Mouse (Mus musculus): ENCODE measurements around the gene Uqcc2. TPM values are rescaled to one million over a fixed set of nuclear protein-coding genes. Genes with fewer than 3 reads are reported as not detected.

Uqcc2 gene
- total RNA-seq, 2 experiments from 2014 or later = 182 to 220 TPM

DNA sequence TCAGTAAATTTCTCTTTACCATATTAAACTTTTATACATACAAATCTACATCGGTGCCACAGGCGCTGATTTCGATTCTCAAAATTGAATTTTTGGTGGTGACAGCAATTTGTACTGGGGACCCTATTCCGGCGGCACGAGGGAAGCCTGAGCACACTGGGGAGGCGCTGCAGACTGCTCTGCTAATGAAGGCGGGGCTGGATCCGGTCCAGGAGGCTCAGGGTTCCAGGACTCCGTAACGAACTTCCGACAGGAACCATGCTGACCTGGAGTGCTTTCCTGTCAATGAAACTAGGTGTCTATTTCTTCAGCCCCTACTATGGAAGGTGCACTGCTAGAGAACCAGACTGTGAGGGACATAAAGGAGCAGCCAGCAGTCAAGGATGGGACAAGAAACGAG is 4.4 kb downstream of the Uqcc2 start:
- no peak for DNase-seq (ENCODE audit: low spot score in 2 of 2)
- TF ChIP-seq CTCF (conservative IDR thresholded peaks at IDR 0.05) = 0 out of 2 replicates have a peak, but pooled peaks have one; percentile 16
- peak overlapping the region; percentile 43; the same call in 1 of the 2 replicates for H3K27ac ChIP-seq
- H3K4me3 ChIP-seq = peak overlapping the region; percentile 17; the same call in 1 of the 2 replicates

DNA sequence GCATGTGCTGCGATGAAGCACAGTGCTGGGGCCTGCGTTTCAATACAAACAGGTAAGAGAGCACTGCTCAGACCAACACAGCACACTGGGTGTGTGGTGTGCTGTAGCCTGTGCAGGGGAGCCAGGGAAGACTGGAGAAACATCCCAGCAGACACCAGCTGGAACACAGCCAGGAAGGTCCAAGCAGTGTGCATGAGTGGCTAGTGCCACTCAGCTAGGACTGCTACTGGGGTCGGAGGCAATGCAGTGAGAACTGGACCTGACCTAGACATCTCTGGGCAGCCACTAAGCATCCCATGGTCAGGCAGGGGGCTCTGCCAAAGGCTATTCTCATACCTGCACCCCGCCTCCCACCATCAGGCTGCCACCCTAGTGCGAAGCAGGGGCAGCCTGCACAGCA is 5.5 kb downstream of the Uqcc2 start:
- no peak overlapping the region for H3K27ac ChIP-seq
- no peak for DNase-seq (ENCODE audit: low spot score in 2 of 2)
- no peak overlapping the region for H3K4me3 ChIP-seq
- TF ChIP-seq CTCF (conservative IDR thresholded peaks at IDR 0.05) = no peak

DNA sequence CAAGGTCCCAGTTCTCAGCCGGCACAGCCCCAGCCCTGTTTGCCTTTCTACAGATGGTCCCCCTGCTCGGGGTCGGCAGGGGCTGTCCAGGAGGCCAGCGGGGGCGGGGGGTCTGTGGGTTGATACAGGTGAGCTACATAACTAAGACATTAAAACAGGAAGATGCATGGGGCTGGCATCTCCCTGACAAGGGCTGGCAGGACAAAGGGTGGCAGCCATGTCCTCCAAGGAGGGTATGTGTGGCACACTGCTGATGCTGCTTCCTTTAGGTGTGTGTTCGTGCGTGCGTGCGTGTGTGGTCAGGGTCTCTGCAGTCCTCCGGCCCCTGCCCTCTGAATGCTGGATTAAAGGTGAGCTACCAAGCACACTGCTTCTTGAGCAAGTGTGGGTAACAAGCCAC is 6.7 kb downstream of the Uqcc2 start:
- Histone ChIP-seq H3K4me3 (no peak overlapping the region), H3K27ac (peak overlapping the region; percentile 76; the same call in 1 of the 2 replicates)
- DNase-seq (ENCODE audit: low spot score in 2 of 2) = no peak
- TF ChIP-seq CTCF (conservative IDR thresholded peaks at IDR 0.05) = no peak

DNA sequence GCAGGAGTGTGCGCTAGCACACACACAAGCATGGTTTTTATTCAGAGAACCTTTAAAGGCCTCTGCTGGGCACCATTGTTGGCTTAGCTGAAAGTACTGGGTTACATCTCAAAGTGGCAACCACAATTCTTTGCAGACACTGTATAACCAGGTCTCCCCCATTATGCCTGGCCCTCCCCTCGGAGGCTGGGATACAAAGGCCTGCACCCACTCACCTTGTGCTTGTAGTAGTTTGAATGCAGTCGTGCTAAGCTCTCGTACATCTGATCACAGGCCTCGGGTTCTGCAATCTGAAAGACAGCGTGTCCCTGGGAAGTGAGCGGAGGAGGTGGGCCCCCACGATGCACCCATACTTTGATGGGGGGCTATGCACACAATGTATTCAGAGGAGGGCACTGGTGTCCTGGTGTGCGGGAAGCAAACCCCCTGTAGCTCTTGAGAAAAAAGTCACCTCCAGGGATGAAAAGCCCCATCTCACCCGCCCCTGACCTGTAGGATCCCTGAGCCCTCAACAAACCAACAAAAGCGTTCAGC is 8.0 kb downstream of the Uqcc2 start:
- H3K27ac ChIP-seq = peak overlapping the region; percentile 76
- H3K4me3 ChIP-seq = no peak overlapping the region
- DNase-seq (ENCODE audit: low spot score in 2 of 2) = peak in 1 of 2 experiments; percentile 44
- TF ChIP-seq CTCF (conservative IDR thresholded peaks at IDR 0.05) = no peak

DNA sequence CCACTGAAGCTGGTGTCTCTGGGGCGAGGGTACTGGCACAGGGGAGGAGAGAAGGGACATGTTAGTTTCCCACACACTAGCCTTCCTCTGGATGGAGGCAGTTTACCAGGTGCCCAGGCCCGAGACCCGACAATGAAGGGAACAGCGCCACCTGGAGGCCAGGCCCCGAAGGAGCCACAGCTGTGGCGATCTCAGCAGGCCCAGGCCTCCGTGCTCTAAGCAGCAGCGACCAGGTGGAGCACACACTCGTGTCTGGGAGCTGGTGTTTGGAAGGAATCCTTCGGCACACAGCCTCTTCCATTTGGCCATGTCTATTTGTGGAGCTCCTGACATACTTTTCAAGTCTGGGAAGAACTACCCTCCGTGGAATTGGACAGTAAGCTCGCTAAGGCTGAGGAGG is 8.5 kb downstream of the Uqcc2 start:
- peak; percentile 93 for TF ChIP-seq CTCF (conservative IDR thresholded peaks at IDR 0.05)
- Histone ChIP-seq H3K27ac (peak overlapping the region; percentile 76), H3K4me3 (no peak overlapping the region)
- DNase-seq (ENCODE audit: low spot score in 2 of 2) = peak; percentile 70 to 79

DNA sequence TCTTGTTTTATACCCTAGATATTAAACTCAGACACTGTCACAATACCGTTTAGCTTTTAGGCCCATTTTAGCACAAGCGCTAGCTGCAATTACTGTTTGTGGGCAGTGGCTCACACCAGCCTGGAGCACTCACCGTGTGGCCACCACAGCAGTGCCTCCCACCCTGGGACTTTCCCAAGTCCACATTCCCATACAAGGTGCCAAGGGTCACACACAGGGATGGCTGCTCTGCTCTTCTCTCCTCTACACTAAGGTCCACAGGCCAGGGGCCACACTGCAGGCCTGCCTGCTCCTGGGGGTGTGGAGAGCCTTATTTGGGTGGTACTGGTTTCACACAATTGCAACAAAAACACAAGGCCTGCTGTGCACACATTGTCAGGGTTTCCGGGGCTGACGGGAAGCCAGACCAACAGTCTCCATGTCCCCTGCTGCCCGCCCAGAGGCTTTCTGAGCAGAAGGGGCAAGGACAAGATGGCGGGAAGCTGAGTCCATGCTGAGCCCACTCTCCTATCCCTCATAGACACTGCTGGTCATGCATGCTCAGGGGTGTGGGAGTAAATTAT is 9.8 kb downstream of the Uqcc2 start:
- peak overlapping the region; percentile 76 for H3K27ac ChIP-seq
- no peak for TF ChIP-seq CTCF (conservative IDR thresholded peaks at IDR 0.05)
- DNase-seq (ENCODE audit: low spot score in 2 of 2) = no peak
- H3K4me3 ChIP-seq = no peak overlapping the region

DNA sequence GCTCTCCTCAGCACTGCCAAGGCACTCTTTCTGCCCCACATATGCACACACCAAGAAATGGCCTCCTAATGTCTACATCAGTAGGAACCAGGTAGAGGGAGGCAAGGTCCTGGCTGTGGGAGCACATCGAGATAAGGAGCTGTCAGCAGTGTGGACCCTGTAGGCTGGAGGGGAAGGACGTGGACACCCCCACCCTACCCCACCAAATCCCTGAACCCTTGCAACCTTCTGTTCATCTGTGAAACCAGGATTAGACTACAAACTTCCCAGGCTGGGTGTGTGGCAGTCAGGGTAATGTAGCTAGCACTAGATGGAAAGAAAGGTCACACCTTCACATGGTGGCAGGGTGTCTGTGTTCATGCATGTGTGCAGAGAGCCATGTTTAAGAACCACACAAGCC is 10.6 kb downstream of the Uqcc2 start:
- no peak overlapping the region for H3K4me3 ChIP-seq
- DNase-seq (ENCODE audit: low spot score in 2 of 2) = no peak
- TF ChIP-seq CTCF (conservative IDR thresholded peaks at IDR 0.05) = no peak
- peak overlapping the region; percentile 46; the same call in 1 of the 2 replicates for H3K27ac ChIP-seq

DNA sequence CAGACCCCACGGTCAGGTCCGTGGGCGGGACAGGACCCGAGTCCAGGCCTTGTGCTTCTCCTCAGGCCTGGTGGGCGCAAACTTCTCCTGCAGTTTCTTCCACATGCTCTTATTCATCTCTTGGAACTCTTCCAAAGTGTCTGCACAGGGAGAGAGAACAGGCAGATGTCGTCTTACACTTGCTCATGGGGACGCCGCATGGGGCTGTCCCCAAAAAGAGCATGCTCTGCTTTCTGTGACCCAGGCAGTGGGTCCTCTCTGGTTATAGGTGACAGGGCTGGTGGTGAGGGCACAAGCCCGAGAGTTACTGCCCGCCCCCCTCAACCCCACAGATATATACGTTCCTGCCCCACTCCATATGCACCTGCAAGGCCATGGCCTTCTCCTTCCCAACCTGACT is 11.0 kb downstream of the Uqcc2 start:
- Histone ChIP-seq H3K4me3 (no peak overlapping the region), H3K27ac (peak overlapping the region; percentile 46; the same call in 1 of the 2 replicates)
- no peak for DNase-seq (ENCODE audit: low spot score in 2 of 2)
- no peak for TF ChIP-seq CTCF (conservative IDR thresholded peaks at IDR 0.05)

DNA sequence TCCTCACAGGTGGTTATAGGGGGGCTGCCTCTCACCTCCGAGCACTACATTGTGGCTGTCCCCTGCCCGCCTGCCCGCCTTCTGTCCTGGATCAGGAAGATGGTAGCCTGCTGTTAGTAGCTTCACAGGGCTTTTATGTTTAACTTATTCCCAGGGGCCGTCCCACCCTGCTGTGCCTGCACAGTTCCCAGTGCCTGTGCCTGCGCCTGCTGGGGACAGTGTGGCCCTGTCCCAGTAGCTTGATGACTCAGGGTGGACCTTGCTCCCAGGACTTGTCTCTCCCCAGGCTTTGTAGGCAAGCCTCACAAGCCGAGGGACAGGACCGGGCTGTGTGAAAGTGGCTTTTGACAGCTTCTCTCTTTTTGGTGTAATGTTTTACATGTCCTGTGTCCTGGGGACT is 11.9 kb downstream of the Uqcc2 start:
- no peak for DNase-seq (ENCODE audit: low spot score in 2 of 2)
- Histone ChIP-seq H3K4me3 (no peak overlapping the region), H3K27ac (peak overlapping the region; percentile 67)
- no peak for TF ChIP-seq CTCF (conservative IDR thresholded peaks at IDR 0.05)

DNA sequence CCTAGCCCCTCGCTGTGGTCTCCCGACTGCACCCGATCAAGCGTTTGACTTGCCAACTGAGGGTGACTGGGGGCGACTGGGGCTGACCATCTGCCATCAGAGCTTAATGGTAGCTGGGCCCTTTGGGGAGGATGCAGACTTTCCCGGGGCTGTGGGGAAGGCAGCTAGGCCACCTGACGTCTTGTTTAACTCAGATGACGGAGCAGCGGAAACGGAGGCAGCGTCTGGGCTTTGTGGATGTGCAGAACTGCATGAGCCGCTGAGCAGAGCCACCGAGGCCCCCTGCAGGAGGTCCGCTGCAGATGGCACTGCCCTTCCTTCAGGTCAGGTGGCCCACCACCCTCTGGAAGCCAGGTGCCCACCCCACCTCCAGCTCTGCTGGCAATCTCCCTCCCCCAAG is 12.4 kb downstream of the Uqcc2 start:
- Histone ChIP-seq H3K4me3 (no peak overlapping the region), H3K27ac (peak overlapping the region; percentile 67)
- no peak for DNase-seq (ENCODE audit: low spot score in 2 of 2)
- TF ChIP-seq CTCF (conservative IDR thresholded peaks at IDR 0.05) = peak; percentile 37

DNA sequence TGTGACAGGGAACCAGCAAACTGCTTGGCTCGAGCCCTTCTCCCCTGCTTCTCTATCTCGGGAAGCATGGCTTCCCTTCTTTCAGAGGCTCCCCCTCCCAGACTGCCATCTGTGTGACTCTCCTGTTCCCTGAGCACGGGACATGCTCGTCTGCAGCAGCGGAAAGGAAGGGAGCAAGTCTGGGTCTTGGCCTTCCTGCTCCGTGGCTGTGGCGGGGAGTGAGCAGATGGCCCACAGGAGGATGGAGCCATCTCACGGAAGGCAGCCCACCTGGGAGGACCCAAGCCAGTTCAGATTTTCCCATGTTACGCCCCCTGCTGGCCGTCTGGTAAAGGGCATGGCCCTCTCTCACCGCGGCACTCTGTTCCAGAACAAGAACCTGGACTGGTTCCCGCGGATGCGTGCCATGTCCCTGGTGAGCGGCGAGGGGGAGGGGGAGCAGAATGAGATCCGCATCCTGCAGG is 13.1 kb downstream of the Uqcc2 start:
- Histone ChIP-seq H3K27ac (peak overlapping the region; percentile 67), H3K4me3 (peak overlapping the region; percentile 20; the same call in 1 of the 2 replicates)
- TF ChIP-seq CTCF (conservative IDR thresholded peaks at IDR 0.05) = peak; percentile 93
- peak; percentile 54 to 75 for DNase-seq (ENCODE audit: low spot score in 2 of 2)

DNA sequence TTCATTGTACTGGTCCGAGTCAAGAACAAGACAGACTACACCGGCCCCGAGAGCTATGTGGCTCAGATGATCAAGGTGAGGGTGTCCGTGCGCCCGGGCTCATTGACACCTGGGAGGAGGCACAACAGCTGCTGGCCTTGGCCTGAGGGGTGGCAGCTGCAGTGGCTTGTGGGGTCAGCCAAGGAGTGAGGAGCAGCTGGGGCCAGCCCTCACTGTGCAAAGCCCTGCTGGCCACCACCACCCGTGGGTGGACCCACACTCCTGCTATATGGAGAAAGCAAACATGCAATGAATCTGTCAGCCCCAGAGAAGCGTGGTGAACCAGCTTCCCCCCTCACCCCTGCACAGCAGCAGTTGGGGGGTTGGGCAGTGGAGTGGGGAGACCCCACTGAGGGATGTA is 13.8 kb downstream of the Uqcc2 start:
- H3K27ac ChIP-seq = peak overlapping the region; percentile 67
- DNase-seq (ENCODE audit: low spot score in 2 of 2) = no peak
- no peak overlapping the region for H3K4me3 ChIP-seq
- no peak for TF ChIP-seq CTCF (conservative IDR thresholded peaks at IDR 0.05)

DNA sequence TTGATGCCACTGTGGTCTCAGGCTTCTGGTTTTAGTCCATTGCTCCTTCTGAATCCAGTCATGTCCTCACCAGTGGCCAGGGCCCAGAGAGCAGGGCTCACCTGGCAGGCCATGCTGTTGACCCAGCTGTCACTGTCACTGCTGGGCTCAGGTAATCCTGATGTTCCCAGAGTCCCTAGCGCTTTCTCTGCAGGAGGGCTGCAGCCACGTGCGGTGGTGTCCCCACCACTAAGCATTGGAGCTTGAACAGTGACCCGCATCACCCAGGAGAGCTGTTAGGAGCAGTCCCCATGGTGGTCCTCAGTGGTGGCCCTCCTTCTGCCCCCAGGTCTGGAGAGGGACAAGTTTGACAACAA is 14.2 kb downstream of the Uqcc2 start:
- no peak for TF ChIP-seq CTCF (conservative IDR thresholded peaks at IDR 0.05)
- no peak for DNase-seq (ENCODE audit: low spot score in 2 of 2)
- no peak overlapping the region for H3K4me3 ChIP-seq
- H3K27ac ChIP-seq = no peak overlapping the region
